Mouse (Mus musculus) frontal cortex, adult (tissue): Measurements from ENCODE around the gene Oxnad1.

Experiments used
- ATAC-seq: cut with Nextera tagmentation; 2 replicates; pipeline ENCODE4 v1.9.2; 2017; ENCODE audit warnings: mild to moderate bottlenecking, moderate library complexity, mixed read lengths; ENCODE audit not compliant: low TSS enrichment

Oxnad1 gene

GRCm38 (mm10) chr14:32145401-32145800 lies 60.2 kb downstream of the Oxnad1 start:
- no peak for ATAC-seq

GRCm38 (mm10) chr14:32145809-32146511 lies 60.8 kb downstream of the Oxnad1 start:
- no peak for ATAC-seq

GRCm38 (mm10) chr14:32146578-32146977 lies 61.4 kb downstream of the Oxnad1 start:
- ATAC-seq: no peak

- no peak for ATAC-seq
Observed at GRCm38 (mm10) chr14:32150872-32151271, 65.7 kb downstream of the Oxnad1 start.

GRCm38 (mm10) chr14:32152243-32152965 lies 67.2 kb downstream of the Oxnad1 start:
- no peak for ATAC-seq
